Mouse (Mus musculus): ENCODE measurements around the gene Klhl20. TPM values are rescaled to one million over a fixed set of nuclear protein-coding genes. Genes with fewer than 3 reads are reported as not detected.

Klhl20 gene
- polyA plus RNA-seq, 1 experiment from 2014 or later: 10.4 TPM

Other genes starting within 250 kb of the Klhl20 start
- gene Rc3h1, start 225.1 kb downstream of the Klhl20 start, polyA plus RNA-seq (2015; fragmentation: Nextera tagmentation; extraction: Ambion mirVana): 5.3 and 5.8 TPM in 2 replicates
- 1.7 and 10.7 TPM in 2 replicates for gene Serpinc1, start 152.9 kb downstream of the Klhl20 start, polyA plus RNA-seq (2015; fragmentation: Nextera tagmentation; extraction: Ambion mirVana)
- gene Zbtb37, start 96.7 kb downstream of the Klhl20 start, polyA plus RNA-seq (2015; fragmentation: Nextera tagmentation; extraction: Ambion mirVana): 6.3 TPM in 2 replicates
- gene Dars2, start 60.9 kb downstream of the Klhl20 start, polyA plus RNA-seq (2015; fragmentation: Nextera tagmentation; extraction: Ambion mirVana): 29.3 and 31.0 TPM in 2 replicates
- gene Cenpl, start 60.8 kb downstream of the Klhl20 start, polyA plus RNA-seq (2015; fragmentation: Nextera tagmentation; extraction: Ambion mirVana): 19.7 and 21.6 TPM in 2 replicates
- 3.3 and 3.9 TPM in 2 replicates for gene Ankrd45, start 11.2 kb upstream of the Klhl20 start, polyA plus RNA-seq (2015; fragmentation: Nextera tagmentation; extraction: Ambion mirVana)
- gene Tex50, start 27.8 kb upstream of the Klhl20 start, polyA plus RNA-seq (2015; fragmentation: Nextera tagmentation; extraction: Ambion mirVana): 0.20 TPM in 1 of 2 replicates, not detected in the other
- 365 and 408 TPM in 2 replicates for gene Prdx6, start 119.7 kb upstream of the Klhl20 start, polyA plus RNA-seq (2015; fragmentation: Nextera tagmentation; extraction: Ambion mirVana)

Data from heart, embryonic 13.5 days (tissue).